Mouse (Mus musculus) MEL (cell line): ENCODE measurements at regions not wholly inside any gene's neighbourhood (a gene's known extent, or its start where the extent isn't known, plus 50 kb on each side); places are given as distances from the start of the nearest gene placed in this dataset.

ENCODE experiments used
- CTCF ChIP-seq, 3 experiments: IDR thresholded peaks in 2 of 3; conservative IDR thresholded peaks in 1 of 3; 2 replicates each; pipeline ENCODE4 v1.5.1; 2011 to 2012; ENCODE audit warnings: low read length in 3 of 3, low read depth in 2 of 3, mild to moderate bottlenecking in 2 of 3, improper control_type of control experiment in 1 of 3, inconsistent platforms in 1 of 3, mixed read lengths in 1 of 3, moderate library complexity in 1 of 3; ENCODE audit not compliant: control insufficient read depth in 1 of 3, insufficient read depth in 1 of 3, poor library complexity in 1 of 3, severe bottlenecking in 1 of 3
- EP300 ChIP-seq, 2 experiments: IDR thresholded peaks; 2 replicates each; pipeline ENCODE4 v1.6.1; 2011; ENCODE audit warnings: improper control_type of control experiment in 2 of 2, low read length in 2 of 2, low read depth in 1 of 2, mild to moderate bottlenecking in 1 of 2
- GATA1 ChIP-seq: IDR thresholded peaks from 2 replicates; pipeline ENCODE4 v1.6.1; 2011; ENCODE audit warnings: low read depth, low read length, improper control_type of control experiment
- KAT2A ChIP-seq: conservative IDR thresholded peaks from 2 replicates; pipeline ENCODE4 v1.6.1; 2012; ENCODE audit warnings: low read depth, low read length, improper control_type of control experiment, inconsistent platforms
- MAZ ChIP-seq: IDR thresholded peaks from 2 replicates; pipeline ENCODE4 v1.6.1; 2012; ENCODE audit warnings: low read depth, mild to moderate bottlenecking, inconsistent platforms, low read length, improper control_type of control experiment
- NELFE ChIP-seq: IDR thresholded peaks from 2 replicates; pipeline ENCODE4 v1.6.1; 2011; ENCODE audit warnings: low read depth, low read length, improper control_type of control experiment
- POLR2A ChIP-seq, 2 experiments: IDR thresholded peaks; 2 replicates each; pipeline ENCODE4 v1.6.1; 2011 to 2012; ENCODE audit warnings: low read length in 2 of 2, mild to moderate bottlenecking in 2 of 2, control low read depth in 1 of 2, improper control_type of control experiment in 1 of 2, low read depth in 1 of 2, moderate library complexity in 1 of 2; ENCODE audit not compliant: control insufficient read depth in 1 of 2, insufficient read depth in 1 of 2, poor library complexity in 1 of 2
- SMC3 ChIP-seq: IDR thresholded peaks from 2 replicates; pipeline ENCODE4 v1.6.1; 2011; ENCODE audit warnings: low read depth, low read length, improper control_type of control experiment
- TBP ChIP-seq: IDR thresholded peaks from 2 replicates; pipeline ENCODE4 v1.8.0; 2011; ENCODE audit warnings: low read depth, low read length, improper control_type of control experiment
- UBTF ChIP-seq: IDR thresholded peaks from 2 replicates; pipeline ENCODE4 v1.6.1; 2012; ENCODE audit warnings: low read depth, mild to moderate bottlenecking, inconsistent platforms, low read length, improper control_type of control experiment, moderate library complexity, borderline replicate concordance; ENCODE audit not compliant: insufficient read depth
- USF1 ChIP-seq: IDR thresholded peaks from 2 replicates; pipeline ENCODE4 v1.6.1; 2014; ENCODE audit warnings: low read depth, mild to moderate bottlenecking, inconsistent platforms, low read length, improper control_type of control experiment, moderate library complexity
- ZKSCAN1 ChIP-seq: IDR thresholded peaks from 2 replicates; pipeline ENCODE4 v1.6.1; 2012; ENCODE audit warnings: low read depth, mild to moderate bottlenecking, inconsistent platforms, low read length, improper control_type of control experiment, moderate library complexity
- ZMIZ1 ChIP-seq: IDR thresholded peaks from 2 replicates; pipeline ENCODE4 v1.6.1; 2012; ENCODE audit warnings: low read depth, mild to moderate bottlenecking, inconsistent platforms, low read length, improper control_type of control experiment, moderate library complexity

- TF ChIP-seq CTCF (IDR thresholded peaks at IDR 0.05 in 2 of 3, conservative IDR thresholded peaks at IDR 0.05 in 1 of 3; ENCODE audit: control insufficient read depth in 1 of 3, insufficient read depth in 1 of 3, low read depth in 2 of 3, low read length in 3 of 3, poor library complexity in 1 of 3, severe bottlenecking in 1 of 3) = no peak
- TF ChIP-seq EP300 (IDR thresholded peaks at IDR 0.05; ENCODE audit: low read depth in 1 of 2, low read length in 2 of 2) = no peak
- no peak for TF ChIP-seq ZKSCAN1
- no peak for TF ChIP-seq SMC3
- no peak for TF ChIP-seq KAT2A
- no peak for TF ChIP-seq GATA1
- no peak for TF ChIP-seq USF1
- no peak for TF ChIP-seq POLR2A (IDR thresholded peaks at IDR 0.05; ENCODE audit: control insufficient read depth in 1 of 2, insufficient read depth in 1 of 2, low read depth in 1 of 2, low read length in 2 of 2, poor library complexity in 1 of 2)
- no peak for TF ChIP-seq UBTF
- no peak for TF ChIP-seq MAZ
- TF ChIP-seq TBP = no peak
- TF ChIP-seq ZMIZ1 = no peak
- TF ChIP-seq NELFE = no peak
Observed at GRCm38 (mm10) chr13:32410065-32410464, 71.5 kb upstream of the Gmds start.
